Mouse (Mus musculus) MEL (cell line): ENCODE data around the gene Aoah. TPM values are rescaled to one million over a fixed set of nuclear protein-coding genes. Genes with fewer than 3 reads are reported as not detected.

ENCODE experiments used
- DNase-seq: peaks from one replicate; pipeline ENCODE4 v3.0.0; 2011; ENCODE audit warnings: low read depth, low spot score
- H3K27ac ChIP-seq: 2 replicates; pipeline ENCODE4 v1.5.1; 2012; ENCODE audit warnings: low read depth, mild to moderate bottlenecking, control low read depth, low read length, moderate library complexity; ENCODE audit not compliant: control insufficient read depth
- H3K27me3 ChIP-seq, 2 experiments: fragments of 150-350 bp in 1 of 2; sonication (generic) in 1 of 2; 2 replicates each; pipeline ENCODE4 v1.6.1; 2012; ENCODE audit warnings: low read length in 2 of 2, mild to moderate bottlenecking in 2 of 2, improper control_type of control experiment in 1 of 2, moderate library complexity in 1 of 2; ENCODE audit not compliant: insufficient read depth in 2 of 2, control insufficient read depth in 1 of 2
- H3K36me3 ChIP-seq, 2 experiments: 2 replicates each; pipeline ENCODE4 v1.6.1; 2012 to 2014; ENCODE audit warnings: low read length in 2 of 2, improper control_type of control experiment in 1 of 2, inconsistent platforms in 1 of 2, mild to moderate bottlenecking in 1 of 2; ENCODE audit not compliant: insufficient read depth in 2 of 2, control insufficient read depth in 1 of 2
- H3K4me1 ChIP-seq, 2 experiments: fragments of 150-350 bp in 1 of 2; sonication (generic) in 1 of 2; 2 replicates each; pipeline ENCODE4 v1.6.1; 2012; ENCODE audit warnings: low read length in 2 of 2, improper control_type of control experiment in 1 of 2, mild to moderate bottlenecking in 1 of 2; ENCODE audit not compliant: insufficient read depth in 2 of 2, control insufficient read depth in 1 of 2
- H3K4me3 ChIP-seq, 2 experiments: fragments of 150-350 bp in 1 of 2; sonication (generic) in 1 of 2; 2 replicates each; pipeline ENCODE4 v1.5.1; 2012; ENCODE audit warnings: low read depth in 2 of 2, low read length in 2 of 2, mild to moderate bottlenecking in 2 of 2, moderate library complexity in 2 of 2, control low read depth in 1 of 2, improper control_type of control experiment in 1 of 2; ENCODE audit not compliant: control insufficient read depth in 1 of 2, insufficient read depth in 1 of 2
- H3K79me2 ChIP-seq: 2 replicates; pipeline ENCODE4 v1.6.1; 2012; ENCODE audit warnings: mild to moderate bottlenecking, low read length, moderate library complexity; ENCODE audit not compliant: control insufficient read depth, poor library complexity, insufficient read depth
- H3K9ac ChIP-seq: 2 replicates; pipeline ENCODE4 v1.6.1; 2012; ENCODE audit warnings: low read depth, mild to moderate bottlenecking, control low read depth, low read length, moderate library complexity; ENCODE audit not compliant: control insufficient read depth, poor library complexity, severe bottlenecking
- H3K9me3 ChIP-seq: fragments of 150-350 bp; sonication (generic); replicated peaks from 2 replicates; pipeline ENCODE4 v1.6.1; 2012; ENCODE audit warnings: mild to moderate bottlenecking, low read length, improper control_type of control experiment, moderate library complexity; ENCODE audit not compliant: insufficient read depth
- BHLHE40 ChIP-seq: IDR thresholded peaks from 2 replicates; pipeline ENCODE4 v1.6.1; 2012; ENCODE audit warnings: low read depth, mild to moderate bottlenecking, inconsistent platforms, low read length, improper control_type of control experiment, borderline replicate concordance
- CHD1 ChIP-seq: IDR thresholded peaks from 2 replicates; pipeline ENCODE4 v1.6.1; 2012; ENCODE audit warnings: low read depth, mild to moderate bottlenecking, inconsistent platforms, low read length, improper control_type of control experiment
- CHD2 ChIP-seq: IDR thresholded peaks from 2 replicates; pipeline ENCODE4 v1.6.1; 2011; ENCODE audit warnings: low read length, improper control_type of control experiment
- EP300 ChIP-seq, 2 experiments: IDR thresholded peaks; 2 replicates each; pipeline ENCODE4 v1.6.1; 2011; ENCODE audit warnings: improper control_type of control experiment in 2 of 2, low read length in 2 of 2, low read depth in 1 of 2, mild to moderate bottlenecking in 1 of 2
- ETS1 ChIP-seq: IDR thresholded peaks from 2 replicates; pipeline ENCODE4 v1.6.1; 2012; ENCODE audit warnings: low read depth, mild to moderate bottlenecking, inconsistent platforms, low read length, improper control_type of control experiment, moderate library complexity
- GABPA ChIP-seq: IDR thresholded peaks from 2 replicates; pipeline ENCODE4 v1.6.1; 2012; ENCODE audit warnings: low read depth, mild to moderate bottlenecking, inconsistent platforms, low read length, improper control_type of control experiment, moderate library complexity
- GATA1 ChIP-seq: IDR thresholded peaks from 2 replicates; pipeline ENCODE4 v1.6.1; 2011; ENCODE audit warnings: low read depth, low read length, improper control_type of control experiment
- HCFC1 ChIP-seq: IDR thresholded peaks from 2 replicates; pipeline ENCODE4 v1.6.1; 2012; ENCODE audit warnings: low read depth, mild to moderate bottlenecking, inconsistent platforms, low read length, improper control_type of control experiment, moderate library complexity
- JUND ChIP-seq: IDR thresholded peaks from 2 replicates; pipeline ENCODE4 v1.6.1; 2011; ENCODE audit warnings: low read depth, mild to moderate bottlenecking, improper control_type of control experiment, low read length
- KAT2A ChIP-seq: conservative IDR thresholded peaks from 2 replicates; pipeline ENCODE4 v1.6.1; 2012; ENCODE audit warnings: low read depth, low read length, improper control_type of control experiment, inconsistent platforms
- MAX ChIP-seq: IDR thresholded peaks from 2 replicates; pipeline ENCODE4 v1.6.1; 2011; ENCODE audit warnings: low read length, improper control_type of control experiment
- MAZ ChIP-seq: IDR thresholded peaks from 2 replicates; pipeline ENCODE4 v1.6.1; 2012; ENCODE audit warnings: low read depth, mild to moderate bottlenecking, inconsistent platforms, low read length, improper control_type of control experiment
- NRF1 ChIP-seq: IDR thresholded peaks from 2 replicates; pipeline ENCODE4 v1.6.1; 2014; ENCODE audit warnings: low read depth, mild to moderate bottlenecking, inconsistent platforms, low read length, improper control_type of control experiment, moderate library complexity; ENCODE audit not compliant: poor library complexity, insufficient read depth, severe bottlenecking
- POLR2AphosphoS5 ChIP-seq: IDR thresholded peaks from 2 replicates; pipeline ENCODE4 v1.6.1; 2012; ENCODE audit warnings: low read depth, borderline replicate concordance, mild to moderate bottlenecking, inconsistent platforms, low read length, moderate library complexity, mixed read lengths
- RAD21 ChIP-seq: IDR thresholded peaks from 2 replicates; pipeline ENCODE4 v1.6.1; 2011; ENCODE audit warnings: mild to moderate bottlenecking, low read depth, low read length, improper control_type of control experiment
- TAL1 ChIP-seq: IDR thresholded peaks from 2 replicates; pipeline ENCODE4 v1.6.1; 2012; ENCODE audit warnings: mild to moderate bottlenecking, inconsistent platforms, low read length, moderate library complexity, mixed read lengths
- UBTF ChIP-seq: IDR thresholded peaks from 2 replicates; pipeline ENCODE4 v1.6.1; 2012; ENCODE audit warnings: low read depth, mild to moderate bottlenecking, inconsistent platforms, low read length, improper control_type of control experiment, moderate library complexity, borderline replicate concordance; ENCODE audit not compliant: insufficient read depth
- USF1 ChIP-seq: IDR thresholded peaks from 2 replicates; pipeline ENCODE4 v1.6.1; 2014; ENCODE audit warnings: low read depth, mild to moderate bottlenecking, inconsistent platforms, low read length, improper control_type of control experiment, moderate library complexity
- USF2 ChIP-seq, 2 experiments: IDR thresholded peaks; 2 replicates each; pipeline ENCODE4 v1.6.1; 2011 to 2012; ENCODE audit warnings: improper control_type of control experiment in 2 of 2, low read length in 2 of 2, borderline replicate concordance in 1 of 2, inconsistent platforms in 1 of 2, low read depth in 1 of 2, mild to moderate bottlenecking in 1 of 2; ENCODE audit not compliant: insufficient read depth in 1 of 2
- ZC3H11A ChIP-seq: IDR thresholded peaks from 2 replicates; pipeline ENCODE4 v1.6.1; 2012; ENCODE audit warnings: low read depth, mild to moderate bottlenecking, inconsistent platforms, low read length, improper control_type of control experiment
- polyA plus RNA-seq, 2 experiments: library from polyadenylated mRNA; stranded (reverse) in 1 of 2; unstranded in 1 of 2; fragments of >175 nt in 1 of 2; fragments of >200 nt in 1 of 2; gene quantifications; 2 replicates each; pipeline versions ENCODE4 v1.2.1 to v1.2.4; 2012; ENCODE audit warnings: low replicate concordance in 2 of 2, low read depth in 1 of 2; ENCODE audit not compliant: insufficient read length in 2 of 2, insufficient read depth in 1 of 2, missing spikeins in 1 of 2
- total RNA-seq: library from RNA; depleted of rRNA; stranded (reverse); fragments of 300-350 nt; gene quantifications from 2 replicates; pipeline ENCODE4 v1.2.3, GENCODE M21; 2012; rRNA removed

The Aoah gene
- total RNA-seq (not detected in 2 replicates), polyA plus RNA-seq (not detected)

DNA sequence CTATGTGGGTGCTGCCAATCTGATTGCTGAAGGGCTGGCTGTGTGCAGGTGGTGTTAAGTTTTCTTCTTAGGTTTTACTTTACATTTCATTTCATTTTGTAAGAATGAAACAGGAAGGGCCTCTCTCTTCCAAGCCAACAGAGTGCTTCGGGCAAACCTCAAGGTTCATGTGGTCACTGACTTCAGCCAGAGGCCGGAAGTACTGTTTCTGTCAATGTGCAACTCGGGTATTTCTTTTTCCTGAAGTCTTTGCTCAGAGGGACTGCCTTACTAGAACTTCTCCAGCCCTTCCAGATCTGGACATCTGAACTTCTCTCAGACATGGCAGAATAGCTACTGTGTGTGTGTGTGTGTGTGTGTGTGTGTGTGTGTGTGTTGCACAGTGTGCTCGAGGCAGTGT, at the start of gene Aoah:
Gene Aoah (plus strand): TSS at position 213 of the 400 bp plus-strand sequence.
- Histone ChIP-seq H3K9me3 (no peaks in the 10 kb centered on the region), H3K4me1 (no peaks in the 10 kb centered on the region), H3K79me2 (no peaks in the 10 kb centered on the region), H3K9ac (no peak within 1 kb of the TSS), H3K4me3 (no peak within 1 kb of the TSS), H3K27me3 (no peaks in the 10 kb centered on the region), H3K27ac (no peak within 1 kb of the TSS), H3K36me3 (no peaks in the 10 kb centered on the region)
- DNase-seq: no peak
- TF ChIP-seq HCFC1: no peak
- TF ChIP-seq USF2 (IDR thresholded peaks at IDR 0.05; ENCODE audit: borderline replicate concordance in 1 of 2, insufficient read depth in 1 of 2, low read depth in 1 of 2, low read length in 2 of 2): no peak
- TF ChIP-seq GABPA: no peak
- TF ChIP-seq TAL1: no peak
- no peak for TF ChIP-seq JUND
- no peak for TF ChIP-seq GATA1
- TF ChIP-seq CHD1: no peak
- TF ChIP-seq EP300 (IDR thresholded peaks at IDR 0.05; ENCODE audit: low read depth in 1 of 2, low read length in 2 of 2): no peak
- no peak for TF ChIP-seq MAZ
- TF ChIP-seq ZC3H11A: no peak
- no peak for TF ChIP-seq KAT2A

- no peak overlapping the region for H3K4me3 ChIP-seq
- no peaks in the 10 kb centered on the region for H3K36me3 ChIP-seq
- no peaks in the 10 kb centered on the region for H3K79me2 ChIP-seq
- no peaks in the 10 kb centered on the region for H3K9me3 ChIP-seq
- TF ChIP-seq KAT2A: no peak
- TF ChIP-seq ETS1: no peak
- no peak for TF ChIP-seq MAX
- no peak for TF ChIP-seq CHD2
- no peak for TF ChIP-seq NRF1
- no peak for TF ChIP-seq USF1
- TF ChIP-seq BHLHE40: no peak
- no peak for TF ChIP-seq UBTF
- TF ChIP-seq RAD21: no peak
- TF ChIP-seq POLR2AphosphoS5: no peak
- TF ChIP-seq GATA1: no peak
- H3K27me3 ChIP-seq: no peaks in the 10 kb centered on the region
- no peak overlapping the region for H3K9ac ChIP-seq
- no peak overlapping the region for H3K27ac ChIP-seq
- H3K4me1 ChIP-seq: no peaks in the 10 kb centered on the region
- DNase-seq: no peak
Measured at GRCm38 (mm10) chr13:20754843-20755242, 39.1 kb upstream of the Aoah start.
